Comparison of ENCODE assay signal across 17 mouse cellular contexts in genomic region chr6:59433116-59433515, GRCm38 (mm10). TPM values are rescaled to one million over a fixed set of nuclear protein-coding genes. Genes with fewer than 3 reads are reported as not detected.
A peak's percentile ranks its signal among the peaks of the same experiment; 100 is the strongest.
DNase-seq lines count a peak whose midpoint lies in the region.
"Had no signal": no experiment of that assay in that cellular context is flagged by ENCODE, and none has a peak within 500 bp of the region (broad histone marks: within the 10 kb centered on the region; RNA-seq: fewer than 3 reads in every experiment).

No protein-coding gene starts in this region.

- DNase-seq in 3T3-L1 (ENCODE audit: low read depth, low spot score) = peak; percentile 70
- peak; percentile 90 for DNase-seq in adipocyte (ENCODE audit: low spot score)
- no peak for DNase-seq in heart, postnatal 14 days
- no peak for DNase-seq in urinary bladder, postnatal 10 days (ENCODE audit: low spot score)
- DNase-seq: adrenal gland, adult 2 months; adrenal gland, adult 8-10 months; adrenal gland, postnatal 10 days; adrenal gland, postnatal 14 days; adrenal gland, postnatal 25 days; adrenal gland, postnatal 36 days; B cell, adult 2 months; cerebellum, adult 11 months; cerebellum, adult 11-12 months; cerebellum, adult 18-20 months; cerebellum, adult 2 months; cerebellum, adult 8-10 months had no signal

- intact Hi-C loops in heart, postnatal 14 days (cut with DNase I) = no loop called here

RNA-seq across cellular contexts. Expression of gene Gprin3, which starts 7.0 kb away (rescaled TPM):
- total RNA-seq in heart, postnatal 14 days (2021) = under 1 TPM; 0.46 to 0.57 TPM
- total RNA-seq: MEL had no signal

Comparison
In these comparisons a context has a peak if more than half of its experiments do, and no peak if none do; other contexts are left out.
1. DNase-seq: peak in 3T3-L1 (single experiment) and adipocyte (single experiment); none in heart, postnatal 14 days (0 of 2) and urinary bladder, postnatal 10 days (single experiment).